19 mouse cellular contexts compared by ENCODE assay signal in the genomic region with DNA sequence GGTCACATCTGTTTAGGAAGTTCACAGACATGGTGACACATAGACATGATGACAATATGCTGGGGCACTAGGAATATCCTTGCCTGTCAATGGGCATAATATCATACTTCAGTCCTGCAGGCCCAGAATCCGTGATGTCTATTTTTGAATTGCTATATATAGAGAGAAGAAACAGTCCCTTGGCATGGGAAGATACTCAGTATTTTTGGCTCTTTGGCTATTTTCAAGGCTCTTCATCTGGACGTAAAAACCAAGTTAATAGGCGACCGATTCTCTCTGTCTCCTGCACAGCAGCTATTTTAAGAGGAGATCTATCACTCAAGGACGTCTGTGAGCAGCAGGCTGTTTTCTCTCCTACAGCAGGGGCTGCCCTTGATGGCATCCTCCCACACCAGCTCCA.
"Had no signal": no experiment of that assay in that cellular context is flagged by ENCODE, and none has a peak within 500 bp of the region (broad histone marks: within the 10 kb centered on the region; RNA-seq: fewer than 3 reads in every experiment).

No protein-coding gene starts in this region.

- H3K36me3 ChIP-seq: midbrain, embryonic 10.5 days; midbrain, embryonic 12.5 days; neural tube, embryonic 13.5 days; neural tube, embryonic 15.5 days had no signal

- H3K9me3 ChIP-seq: midbrain, embryonic 10.5 days; midbrain, embryonic 12.5 days; neural tube, embryonic 13.5 days; neural tube, embryonic 15.5 days had no signal

- H3K4me1 ChIP-seq: midbrain, embryonic 10.5 days; midbrain, embryonic 12.5 days; neural tube, embryonic 13.5 days had no signal

- H3K9ac ChIP-seq: lung, embryonic 14.5 days; midbrain, embryonic 12.5 days; neural tube, embryonic 13.5 days; neural tube, embryonic 15.5 days had no signal

- H3K27me3 ChIP-seq: midbrain, embryonic 12.5 days; neural tube, embryonic 13.5 days; neural tube, embryonic 15.5 days had no signal

- ATAC-seq: midbrain, embryonic 16.5 days had no signal

- H3K27ac ChIP-seq: midbrain, embryonic 10.5 days; midbrain, embryonic 12.5 days; neural tube, embryonic 13.5 days; neural tube, embryonic 15.5 days had no signal

- DNase-seq: lung, adult 18-20 months; lung, embryonic 14.5 days; lung, postnatal 10 days; lung, postnatal 4 days; midbrain, embryonic 14.5 days; retina, postnatal 1 day; right cerebral cortex, adult 18-20 months; right cerebral cortex, postnatal 25 days; right cerebral cortex, postnatal 4 days; spleen, adult 18-20 months; thymus, adult 2 months; thymus, postnatal 25 days; thymus, postnatal 4 days had no signal

- H3K4me3 ChIP-seq: midbrain, embryonic 10.5 days; midbrain, embryonic 12.5 days; myocyte; neural tube, embryonic 13.5 days; neural tube, embryonic 15.5 days had no signal

- H3K4me2 ChIP-seq: lung, embryonic 14.5 days; midbrain, embryonic 12.5 days; neural tube, embryonic 13.5 days; neural tube, embryonic 15.5 days had no signal
